Mouse (Mus musculus) liver, postnatal 0 days (tissue): ENCODE measurements at regions not wholly inside any gene's neighbourhood (a gene's known extent, or its start where the extent isn't known, plus 50 kb on each side); places are given as distances from the start of the nearest gene placed in this dataset.
"Not testable (repeated sequence)": the region's sequence is repeated elsewhere in the genome, so short reads cannot be mapped to it uniquely, and the experiment has no call there.

Experiments used
- ATAC-seq: fragments of 200-750 bp; cut with Nextera tagmentation; 2 replicates; pipeline ENCODE4 v1.8.0; 2017; ENCODE audit warnings: mild to moderate bottlenecking, moderate library complexity
- DNase-seq: peaks from one replicate; pipeline ENCODE4 v3.0.0-alpha.2; 2016
- H3K27ac ChIP-seq: fragments of 300-500 bp; sonication (generic); 2 replicates; pipeline ENCODE4 v1.5.1; 2014; ENCODE audit warnings: antibody characterized with exemption, moderate library complexity, mild to moderate bottlenecking, low read depth
- H3K27me3 ChIP-seq: fragments of 300-500 bp; sonication (generic); 2 replicates; pipeline ENCODE4 v1.6.1; 2014; ENCODE audit warnings: low read length, control low read depth, mixed read lengths; ENCODE audit not compliant: insufficient read depth
- H3K36me3 ChIP-seq: fragments of 300-500 bp; sonication (generic); replicated peaks from 2 replicates; pipeline ENCODE4 v1.6.1; 2014; ENCODE audit warnings: mild to moderate bottlenecking, control low read depth, low read length, moderate library complexity, mixed read lengths; ENCODE audit not compliant: insufficient read depth
- H3K4me1 ChIP-seq: fragments of 300-500 bp; sonication (generic); 2 replicates; pipeline ENCODE4 v1.6.1; 2014; ENCODE audit warnings: antibody characterized with exemption, mild to moderate bottlenecking, control low read depth; ENCODE audit not compliant: insufficient read depth
- H3K4me2 ChIP-seq: fragments of 300-500 bp; sonication (generic); 2 replicates; pipeline ENCODE4 v1.6.1; 2014; ENCODE audit warnings: low read depth, mild to moderate bottlenecking, low read length, moderate library complexity, mixed read lengths
- H3K4me3 ChIP-seq: fragments of 300-500 bp; sonication (generic); 2 replicates; pipeline ENCODE4 v1.5.1; 2014; ENCODE audit warnings: low read depth, low read length
- H3K9ac ChIP-seq: fragments of 300-500 bp; sonication (generic); replicated peaks from 2 replicates; pipeline ENCODE4 v1.6.1; 2014; ENCODE audit warnings: mild to moderate bottlenecking, moderate library complexity
- H3K9me3 ChIP-seq: fragments of 300-500 bp; sonication (generic); 2 replicates; pipeline ENCODE4 v1.6.1; 2016; ENCODE audit warnings: mild to moderate bottlenecking, control low read depth, low read length, mixed read lengths
- CTCF ChIP-seq: sonication (generic); IDR thresholded peaks from 2 replicates; pipeline ENCODE4 v1.5.1; 2016; ENCODE audit warnings: antibody characterized with exemption, low read depth
- EP300 ChIP-seq: IDR thresholded peaks from 2 replicates; pipeline ENCODE4 v1.6.1; 2016; ENCODE audit warnings: antibody characterized with exemption, low read depth, mild to moderate bottlenecking
- WGBS: fragments of 180-500 bp; shearing (Covaris S2); extraction: QIAGEN DNeasy Blood & Tissue Kit; methylation state at CpG from one replicate; pipeline ENCODE4 v1.1.7; 2014; ENCODE audit not compliant: insufficient replicate concordance; 5-methylcytosine and 5-hydroxymethylcytosine counted together

DNA sequence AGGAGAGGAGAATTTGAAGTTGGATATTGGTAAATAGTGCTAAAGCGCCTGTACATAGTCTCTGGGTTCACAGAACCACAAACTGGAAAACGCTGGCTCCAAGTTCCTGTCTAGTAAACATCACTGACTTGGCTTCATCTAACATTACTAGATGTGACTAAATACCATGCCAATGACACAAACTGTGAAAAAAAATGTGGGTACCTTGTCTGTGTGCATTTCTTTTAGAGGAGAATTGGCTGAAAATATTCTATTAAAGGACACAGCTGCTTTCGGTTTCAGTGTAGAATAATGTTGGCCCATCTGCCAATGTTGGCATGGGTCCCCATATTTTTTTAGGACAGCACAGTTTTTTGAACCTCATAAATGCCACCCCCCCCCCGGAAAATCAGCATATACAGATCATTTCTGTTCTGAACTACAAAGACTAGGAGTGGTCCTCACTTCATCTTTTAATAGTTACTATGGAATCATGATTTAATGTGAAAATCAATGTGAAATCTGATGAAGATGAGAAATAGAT lies 629.9 kb upstream of the Chrm3 start:
- no peak for DNase-seq

DNA sequence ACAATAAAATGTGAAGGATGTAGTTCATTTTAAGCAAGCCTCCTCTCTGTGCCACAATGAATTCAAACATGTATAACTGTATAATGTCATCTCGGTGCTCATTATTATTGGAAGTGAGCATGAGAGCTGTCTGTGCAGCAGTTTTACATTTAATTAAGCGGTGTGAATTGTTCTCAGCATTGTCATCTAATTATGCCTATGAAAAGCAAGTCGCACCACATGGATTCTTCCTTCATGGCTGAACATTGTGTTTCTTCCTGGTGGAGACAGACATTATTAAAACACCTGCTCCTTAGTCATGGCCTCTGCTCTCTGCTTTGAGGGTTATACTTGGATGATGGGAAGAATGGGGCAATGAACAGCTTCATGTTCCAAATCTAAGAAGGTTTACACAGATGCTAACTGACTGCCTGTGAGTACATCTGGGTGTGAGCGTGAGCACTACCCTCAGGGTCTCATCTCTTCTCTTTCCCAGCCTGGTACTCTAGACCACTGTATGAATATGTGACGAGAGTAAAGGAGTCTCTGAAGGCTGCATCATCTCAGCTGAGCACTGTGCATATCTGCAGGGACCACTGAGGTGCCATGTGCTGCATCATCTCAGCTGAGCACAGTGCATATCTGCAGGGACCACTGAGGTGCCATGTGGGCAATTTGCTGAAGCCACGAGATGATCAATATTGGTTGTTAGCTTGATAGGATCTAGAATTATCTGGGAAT lies 628.6 kb upstream of the Chrm3 start:
- Histone ChIP-seq H3K27me3 (no peaks in the 10 kb centered on the region), H3K27ac (no peak overlapping the region), H3K9me3 (no peaks in the 10 kb centered on the region), H3K9ac (no peak overlapping the region), H3K4me1 (no peaks in the 10 kb centered on the region), H3K4me2 (no peak overlapping the region), H3K4me3 (no peak overlapping the region), H3K36me3 (no peaks in the 10 kb centered on the region)
- no peak for TF ChIP-seq EP300
- TF ChIP-seq CTCF, result no peak
- DNase-seq (no peak), ATAC-seq (no peak)
- WGBS, result 68% methylated on average over 6 of the region's 6 CpGs

More for the DNA sequence above, 629.9 kb upstream of the Chrm3 start:
- 71% methylated on average over 4 of the region's 4 CpGs for WGBS
- Histone ChIP-seq H3K9me3 (no peaks in the 10 kb centered on the region), H3K9ac (no peak overlapping the region), H3K27me3 (no peaks in the 10 kb centered on the region), H3K4me1 (no peaks in the 10 kb centered on the region), H3K4me2 (no peak overlapping the region), H3K4me3 (no peak overlapping the region), H3K36me3 (no peaks in the 10 kb centered on the region), H3K27ac (no peak overlapping the region)
- ATAC-seq, result no peak
- TF ChIP-seq CTCF, result no peak
- no peak for TF ChIP-seq EP300

DNA sequence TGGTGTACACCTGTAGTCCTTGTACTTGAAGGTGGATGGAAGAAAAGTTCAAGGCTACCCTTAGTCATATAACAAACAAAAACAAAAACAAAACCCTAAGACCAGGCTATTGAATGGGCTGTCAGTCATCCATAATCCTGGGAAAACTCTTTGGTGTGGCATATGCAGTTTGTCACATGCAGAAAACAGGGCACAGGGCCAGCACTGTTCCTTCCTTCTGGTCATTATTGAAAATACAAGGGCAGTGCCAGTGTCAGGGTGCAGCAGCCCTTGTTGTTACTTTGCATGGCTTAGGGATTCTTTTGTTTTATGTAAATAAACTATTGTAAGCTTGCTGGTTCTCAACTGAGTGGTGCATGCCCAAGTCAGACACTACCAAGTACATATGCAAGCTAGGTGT lies 623.1 kb upstream of the Chrm3 start:
- TF ChIP-seq EP300, result no peak
- Histone ChIP-seq H3K4me1 (no peaks in the 10 kb centered on the region), H3K36me3 (no peaks in the 10 kb centered on the region), H3K4me3 (no peak overlapping the region), H3K4me2 (no peak overlapping the region), H3K27ac (no peak overlapping the region), H3K9me3 (no peaks in the 10 kb centered on the region), H3K27me3 (no peaks in the 10 kb centered on the region), H3K9ac (no peak overlapping the region)
- ATAC-seq (no peak), DNase-seq (no peak)

DNA sequence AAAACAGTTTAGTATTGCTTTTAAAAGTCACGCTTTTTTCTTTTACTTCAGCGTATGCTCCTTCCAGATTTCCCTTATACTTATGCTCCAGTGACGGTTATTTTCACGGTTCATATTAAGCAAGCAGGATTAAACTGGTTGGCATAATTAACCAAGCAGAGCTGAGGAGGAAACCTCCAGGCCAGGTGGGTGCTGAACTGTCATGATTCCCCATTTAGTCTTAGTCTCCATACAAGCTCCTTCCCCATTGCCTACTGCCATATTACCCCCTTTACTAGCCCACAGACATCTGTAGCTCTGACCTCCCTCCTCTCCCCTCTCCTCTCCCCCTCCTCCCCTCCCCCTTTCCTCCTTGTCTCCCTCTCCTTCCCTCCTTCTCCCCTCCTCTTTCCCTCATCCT lies 621.9 kb upstream of the Chrm3 start:
- Histone ChIP-seq H3K9ac (no peak overlapping the region), H3K4me1 (no peaks in the 10 kb centered on the region), H3K4me2 (no peak overlapping the region), H3K4me3 (no peak overlapping the region), H3K27ac (no peak overlapping the region), H3K36me3 (no peaks in the 10 kb centered on the region), H3K9me3 (no peaks in the 10 kb centered on the region), H3K27me3 (no peaks in the 10 kb centered on the region)
- ATAC-seq, result no peak
- TF ChIP-seq EP300 (no peak), CTCF (no peak)
- 79% methylated on average over 4 of the region's 4 CpGs for WGBS
- no peak for DNase-seq

DNA sequence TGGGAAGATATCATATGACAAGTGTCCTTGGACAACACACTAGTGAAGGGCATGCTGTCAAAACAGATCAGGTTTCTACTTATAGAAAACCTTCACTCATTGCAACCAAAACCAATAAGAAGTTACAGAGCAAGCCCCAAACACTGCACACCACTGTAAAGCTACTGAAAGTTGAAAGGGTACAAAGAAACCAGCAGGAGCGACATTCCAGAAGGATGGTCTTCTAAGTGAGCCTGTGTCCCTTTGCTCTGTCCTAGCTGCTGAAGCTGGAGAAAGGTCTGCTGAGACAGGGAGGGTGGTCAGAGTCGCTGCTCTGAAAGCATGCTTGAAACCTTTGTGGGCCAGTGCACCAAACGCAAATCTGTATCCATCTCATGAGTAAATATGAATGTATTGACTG lies 611.3 kb upstream of the Chrm3 start:
- 58% methylated on average over 3 of the region's 3 CpGs for WGBS
- TF ChIP-seq EP300 (no peak), CTCF (no peak)
- no peak overlapping the region for H3K4me3 ChIP-seq
- ATAC-seq (no peak), DNase-seq (no peak)
- H3K36me3 ChIP-seq, result no peaks in the 10 kb centered on the region
- no peak overlapping the region for H3K9ac ChIP-seq
- H3K4me1 ChIP-seq, result no peaks in the 10 kb centered on the region
- H3K27ac ChIP-seq, result no peak overlapping the region
- no peaks in the 10 kb centered on the region for H3K9me3 ChIP-seq
- no peaks in the 10 kb centered on the region for H3K27me3 ChIP-seq
- no peak overlapping the region for H3K4me2 ChIP-seq

DNA sequence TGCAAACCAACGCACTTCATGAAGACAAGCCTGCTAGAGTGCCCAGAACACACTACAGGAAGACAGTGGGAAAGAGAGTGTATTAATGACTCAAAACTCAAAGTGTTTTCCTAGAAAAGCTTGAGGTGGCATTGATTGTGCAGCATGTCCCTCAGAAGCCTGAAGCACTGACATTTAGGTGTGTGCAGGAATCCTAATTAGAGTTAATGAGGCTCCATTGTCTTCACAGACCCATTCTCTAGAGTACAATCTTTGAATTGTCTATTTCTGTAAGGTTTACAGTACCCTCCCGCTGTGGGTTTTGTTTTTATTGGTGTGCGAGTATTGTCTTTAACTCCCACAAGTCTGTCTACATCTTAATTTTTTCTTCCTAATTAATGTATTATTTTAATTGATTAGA lies 610.1 kb upstream of the Chrm3 start:
- Histone ChIP-seq H3K9me3 (no peaks in the 10 kb centered on the region), H3K4me2 (no peak overlapping the region), H3K27ac (no peak overlapping the region), H3K4me3 (no peak overlapping the region), H3K36me3 (no peaks in the 10 kb centered on the region), H3K9ac (no peak overlapping the region), H3K27me3 (no peaks in the 10 kb centered on the region), H3K4me1 (no peaks in the 10 kb centered on the region)
- no peak for TF ChIP-seq EP300
- no peak for TF ChIP-seq CTCF
- ATAC-seq (no peak), DNase-seq (no peak)
- 74% methylated on average over 3 of the region's 3 CpGs for WGBS

DNA sequence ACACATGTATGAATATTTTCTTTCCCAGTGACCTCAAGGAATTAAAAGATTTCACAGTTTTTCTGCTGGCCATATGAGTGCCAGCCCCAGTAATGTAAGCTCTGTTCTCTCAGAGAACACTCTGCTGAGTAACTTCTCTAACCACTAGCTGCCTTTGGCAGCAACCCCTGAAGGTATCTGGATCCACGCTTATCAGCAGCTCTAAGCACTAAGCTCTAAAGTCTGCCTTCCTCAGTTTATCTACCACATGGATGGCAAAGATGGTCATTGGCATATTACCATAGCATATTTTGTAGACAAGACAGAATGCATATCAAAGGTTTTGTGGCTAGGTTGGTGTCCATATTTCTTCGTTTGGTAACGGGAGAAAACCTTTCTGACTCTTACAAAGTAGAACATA lies 592.3 kb upstream of the Chrm3 start:
- WGBS, result 83% methylated on average over 3 of the region's 3 CpGs
- DNase-seq, result no peak
- ATAC-seq, result no peak

DNA sequence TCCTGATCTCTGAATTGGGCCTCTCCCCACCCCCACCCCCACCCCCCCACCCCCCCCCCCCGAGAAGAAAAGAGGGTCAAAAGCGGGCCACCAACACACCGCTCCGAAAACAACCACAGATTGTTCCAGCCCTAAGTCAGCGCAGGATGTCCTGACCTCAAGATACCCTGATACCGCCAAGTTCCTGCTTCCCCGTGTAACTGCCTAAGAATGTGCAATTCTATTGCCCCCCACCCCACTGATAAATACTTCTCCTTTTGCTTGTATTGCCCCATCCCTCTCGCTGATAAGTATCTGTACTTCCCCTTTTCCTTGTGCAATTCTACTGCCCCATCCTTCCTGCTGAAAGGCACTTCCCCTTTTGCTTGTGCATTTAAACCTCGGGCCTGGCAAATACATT lies 590.0 kb upstream of the Chrm3 start:
- not testable (repeated sequence) for H3K27me3 ChIP-seq, H3K4me1 ChIP-seq, H3K4me2 ChIP-seq, DNase-seq, H3K9me3 ChIP-seq, H3K9ac ChIP-seq, H3K27ac ChIP-seq, ATAC-seq, H3K36me3 ChIP-seq, H3K4me3 ChIP-seq
- WGBS, result 63% methylated on average over 5 of the region's 9 CpGs

More for the DNA sequence above, 592.3 kb upstream of the Chrm3 start:
- no peaks in the 10 kb centered on the region for H3K9me3 ChIP-seq
- no peak overlapping the region for H3K27ac ChIP-seq
- H3K4me1 ChIP-seq, result no peaks in the 10 kb centered on the region
- no peaks in the 10 kb centered on the region for H3K27me3 ChIP-seq
- TF ChIP-seq EP300 (no peak), CTCF (no peak)
- no peaks in the 10 kb centered on the region for H3K36me3 ChIP-seq
- H3K9ac ChIP-seq, result no peak overlapping the region
- H3K4me2 ChIP-seq, result no peak overlapping the region
- no peak overlapping the region for H3K4me3 ChIP-seq
